Mouse (Mus musculus) limb, embryonic 14.5 days (tissue): Measurements from ENCODE around the gene Fam124b. TPM values are rescaled to one million over a fixed set of nuclear protein-coding genes. Genes with fewer than 3 reads are reported as not detected.

Experiments
- ATAC-seq: fragments of 200-750 bp; cut with Nextera tagmentation; 2 replicates; pipeline ENCODE4 v1.8.0; 2017; ENCODE audit warnings: low read depth, moderate number of reproducible peaks, moderate TSS enrichment; ENCODE audit not compliant: low FRiP score
- DNase-seq: peaks from one replicate; pipeline ENCODE4 v3.0.0-alpha.2; 2015; ENCODE audit warnings: low spot score
- H3K27ac ChIP-seq: fragments of 300-500 bp; sonication (generic); replicated peaks from 2 replicates; pipeline ENCODE4 v1.5.1; 2014; ENCODE audit warnings: low read depth, mild to moderate bottlenecking, low read length, moderate library complexity, mixed read lengths
- H3K27me3 ChIP-seq: fragments of 300-500 bp; sonication (generic); 2 replicates; pipeline ENCODE4 v1.6.1; 2014; ENCODE audit warnings: low read length, mixed read lengths; ENCODE audit not compliant: control insufficient read depth, insufficient read depth
- H3K36me3 ChIP-seq: fragments of 300-500 bp; sonication (generic); 2 replicates; pipeline ENCODE4 v1.6.1; 2014; ENCODE audit warnings: mild to moderate bottlenecking, low read length, moderate library complexity, mixed read lengths; ENCODE audit not compliant: control insufficient read depth, insufficient read depth
- H3K4me1 ChIP-seq: fragments of 300-500 bp; sonication (generic); 2 replicates; pipeline ENCODE4 v1.6.1; 2014; ENCODE audit warnings: antibody characterized with exemption, low read length, mixed read lengths; ENCODE audit not compliant: control insufficient read depth, insufficient read depth
- H3K4me2 ChIP-seq: fragments of 300-500 bp; sonication (generic); replicated peaks from 2 replicates; pipeline ENCODE4 v1.6.1; 2014; ENCODE audit warnings: low read depth, mild to moderate bottlenecking, low read length, moderate library complexity; ENCODE audit not compliant: severe bottlenecking
- H3K4me3 ChIP-seq: fragments of 300-500 bp; sonication (generic); replicated peaks from 2 replicates; pipeline ENCODE4 v1.5.1; 2014; ENCODE audit warnings: low read length
- H3K9ac ChIP-seq: fragments of 300-500 bp; sonication (generic); 2 replicates; pipeline ENCODE4 v1.6.1; 2014; ENCODE audit warnings: mild to moderate bottlenecking, low read depth, low read length, moderate library complexity; ENCODE audit not compliant: severe bottlenecking
- H3K9me3 ChIP-seq: fragments of 300-500 bp; sonication (generic); 2 replicates; pipeline ENCODE4 v1.6.1; 2016; ENCODE audit warnings: low read length; ENCODE audit not compliant: control insufficient read depth
- POLR2A ChIP-seq: fragments of 200-500 bp; IDR thresholded peaks from 2 replicates; pipeline ENCODE4 v1.8.0; 2012; ENCODE audit warnings: inconsistent platforms, mild to moderate bottlenecking, moderate library complexity, borderline replicate concordance; ENCODE audit not compliant: insufficient read depth, insufficient read length; ENCODE audit errors: extremely low read depth
- WGBS: fragments of 180-500 bp; shearing (Covaris S2); extraction: QIAGEN DNeasy Blood & Tissue Kit; methylation state at CpG from one replicate; pipeline ENCODE4 v1.1.7; 2014; 5-methylcytosine and 5-hydroxymethylcytosine counted together
- polyA plus RNA-seq, 2 experiments: library from polyadenylated mRNA; depleted of rRNA in 1 of 2; stranded (reverse) in 1 of 2; unstranded in 1 of 2; fragments of >200 nt; fragmentation: Nextera tagmentation in 1 of 2; extraction: Ambion mirVana in 1 of 2; gene quantifications; 2 replicates each; pipeline versions ENCODE4 v1.2.1 to v1.2.3; 2012 to 2014

The Fam124b gene
- polyA plus RNA-seq, 2 experiments, result 0.58 to 1.0 TPM

DNA sequence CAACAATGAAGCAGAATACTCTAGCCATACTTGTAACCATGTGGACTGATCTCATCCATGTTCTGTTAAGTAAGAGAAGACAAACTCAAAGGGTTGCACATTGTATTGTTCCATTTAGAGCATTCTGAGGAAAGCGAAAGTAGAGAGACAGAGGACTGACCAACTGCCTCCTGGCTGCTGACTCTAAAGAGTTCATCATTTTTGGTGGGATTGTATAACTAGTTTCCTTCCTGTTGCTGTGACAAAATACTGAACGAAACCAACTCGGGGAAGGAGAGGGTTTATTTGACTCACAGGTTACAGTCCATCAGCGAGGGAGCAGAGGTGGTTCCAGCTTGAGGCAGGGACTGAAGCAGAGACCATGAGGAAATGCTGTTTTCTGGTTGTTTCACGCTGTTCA, 50.6 kb downstream of the Fam124b start:
- TF ChIP-seq POLR2A, result no peak
- Histone ChIP-seq H3K36me3 (no peaks in the 10 kb centered on the region), H3K4me1 (no peaks in the 10 kb centered on the region), H3K4me2 (no peak overlapping the region), H3K27me3 (no peaks in the 10 kb centered on the region), H3K27ac (no peak overlapping the region), H3K9me3 (no peaks in the 10 kb centered on the region), H3K4me3 (no peak overlapping the region), H3K9ac (no peak overlapping the region)
- no peak for ATAC-seq
- DNase-seq, result no peak
- 86% methylated on average over 5 of the region's 5 CpGs for WGBS

DNA sequence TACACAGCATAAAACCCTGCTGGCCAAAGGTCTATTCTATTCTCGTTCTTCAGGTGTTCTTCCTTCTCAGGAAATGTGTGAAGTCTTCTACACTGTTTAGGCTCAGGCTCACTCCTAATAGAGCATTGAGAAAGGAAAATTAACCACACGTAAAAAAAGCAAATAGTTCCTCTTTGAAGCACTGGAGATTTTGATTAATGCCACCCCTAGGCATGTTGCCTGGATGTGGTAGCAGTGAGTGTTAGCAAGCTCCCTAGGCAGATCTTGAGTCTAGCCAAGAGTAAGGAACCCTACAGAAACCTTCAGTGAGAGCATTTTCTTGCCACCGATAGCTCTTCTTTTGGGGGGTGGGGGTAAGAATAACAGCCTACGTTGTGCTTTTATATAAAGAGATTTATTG, 51.7 kb downstream of the Fam124b start:
- no peaks in the 10 kb centered on the region for H3K27me3 ChIP-seq
- no peak overlapping the region for H3K9ac ChIP-seq
- no peak for TF ChIP-seq POLR2A
- 70% methylated on average over 4 of the region's 4 CpGs for WGBS
- no peaks in the 10 kb centered on the region for H3K9me3 ChIP-seq
- H3K4me2 ChIP-seq, result no peak overlapping the region
- no peak overlapping the region for H3K4me3 ChIP-seq
- ATAC-seq (no peak), DNase-seq (no peak)
- H3K27ac ChIP-seq, result no peak overlapping the region
- H3K4me1 ChIP-seq, result no peaks in the 10 kb centered on the region
- no peaks in the 10 kb centered on the region for H3K36me3 ChIP-seq

DNA sequence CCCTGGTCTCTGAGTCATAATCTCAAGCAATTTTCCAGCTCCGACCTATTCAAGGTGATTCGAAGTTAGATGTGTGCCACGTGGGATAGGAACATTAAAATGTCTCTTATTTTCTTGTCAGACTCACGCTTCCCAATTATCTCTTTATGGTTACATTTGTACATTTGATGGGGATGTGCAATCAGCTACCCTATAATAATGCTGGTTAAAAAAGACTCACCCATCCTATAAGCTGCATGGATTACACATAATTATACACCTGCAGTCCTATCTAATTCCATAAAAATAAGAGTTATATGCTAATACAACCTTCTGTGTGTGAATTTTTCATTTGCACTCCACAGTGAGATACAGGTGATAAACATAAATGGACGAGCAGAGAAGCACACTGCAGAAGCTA, 52.9 kb downstream of the Fam124b start:
- 66% methylated on average over 5 of the region's 5 CpGs for WGBS
- DNase-seq, result no peak
- no peaks in the 10 kb centered on the region for H3K9me3 ChIP-seq
- no peak for ATAC-seq
- no peak overlapping the region for H3K9ac ChIP-seq
- no peaks in the 10 kb centered on the region for H3K4me1 ChIP-seq
- H3K27ac ChIP-seq, result no peak overlapping the region
- no peak overlapping the region for H3K4me2 ChIP-seq
- no peak overlapping the region for H3K4me3 ChIP-seq
- H3K27me3 ChIP-seq, result no peaks in the 10 kb centered on the region
- TF ChIP-seq POLR2A, result no peak
- no peaks in the 10 kb centered on the region for H3K36me3 ChIP-seq

DNA sequence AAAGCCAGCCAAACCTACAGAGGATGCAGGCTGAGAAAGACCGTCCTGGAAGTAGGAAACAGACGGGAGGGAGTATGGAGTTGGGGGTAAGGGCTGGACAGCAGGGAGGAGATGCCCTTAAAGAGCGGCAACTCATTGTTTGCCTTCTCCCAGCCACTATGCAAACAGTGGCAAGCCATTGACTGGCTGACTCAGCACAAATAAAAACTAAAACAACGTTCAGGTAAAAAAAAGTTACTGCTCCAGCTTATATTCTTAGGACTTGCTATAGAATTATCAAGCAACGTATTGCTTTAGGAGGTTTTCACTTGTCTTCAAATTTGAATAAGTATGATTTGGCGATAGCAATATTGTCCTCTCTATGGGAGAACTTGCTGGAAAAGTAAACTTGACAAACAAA, 55.3 kb downstream of the Fam124b start:
- H3K4me2 ChIP-seq, result no peak overlapping the region
- H3K4me1 ChIP-seq, result no peaks in the 10 kb centered on the region
- H3K27me3 ChIP-seq, result no peaks in the 10 kb centered on the region
- no peak overlapping the region for H3K9ac ChIP-seq
- no peak overlapping the region for H3K27ac ChIP-seq
- H3K4me3 ChIP-seq, result no peak overlapping the region
- TF ChIP-seq POLR2A, result no peak
- DNase-seq, result no peak
- H3K36me3 ChIP-seq, result no peaks in the 10 kb centered on the region
- no peak for ATAC-seq
- no peaks in the 10 kb centered on the region for H3K9me3 ChIP-seq
- WGBS, result 72% methylated on average over 6 of the region's 6 CpGs

DNA sequence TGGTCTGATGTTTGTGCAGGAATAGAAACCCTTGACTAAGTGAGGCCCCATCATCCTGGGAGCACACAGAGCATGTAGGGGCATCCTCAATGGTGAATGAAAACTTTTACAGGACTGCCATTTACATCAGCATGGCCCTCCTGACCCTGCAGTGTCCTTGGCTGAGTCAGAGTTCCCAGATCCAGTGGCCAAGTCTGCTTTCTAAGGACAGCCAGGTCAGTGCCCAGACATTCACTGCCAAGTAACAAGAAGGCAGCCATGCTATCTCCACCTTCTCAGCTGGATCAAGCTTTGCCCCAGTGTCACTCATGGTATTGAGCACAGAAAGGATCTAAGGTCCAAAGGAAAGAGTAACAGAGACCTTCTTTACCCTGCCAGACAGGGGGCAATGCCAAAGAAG, 58.7 kb downstream of the Fam124b start:
- no peaks in the 10 kb centered on the region for H3K27me3 ChIP-seq
- no peak overlapping the region for H3K9ac ChIP-seq
- no peak overlapping the region for H3K4me2 ChIP-seq
- no peak for ATAC-seq
- no peaks in the 10 kb centered on the region for H3K9me3 ChIP-seq
- DNase-seq, result no peak
- no peak overlapping the region for H3K27ac ChIP-seq
- no peaks in the 10 kb centered on the region for H3K4me1 ChIP-seq
- H3K4me3 ChIP-seq, result no peak overlapping the region
- no peaks in the 10 kb centered on the region for H3K36me3 ChIP-seq
- no peak for TF ChIP-seq POLR2A

DNA sequence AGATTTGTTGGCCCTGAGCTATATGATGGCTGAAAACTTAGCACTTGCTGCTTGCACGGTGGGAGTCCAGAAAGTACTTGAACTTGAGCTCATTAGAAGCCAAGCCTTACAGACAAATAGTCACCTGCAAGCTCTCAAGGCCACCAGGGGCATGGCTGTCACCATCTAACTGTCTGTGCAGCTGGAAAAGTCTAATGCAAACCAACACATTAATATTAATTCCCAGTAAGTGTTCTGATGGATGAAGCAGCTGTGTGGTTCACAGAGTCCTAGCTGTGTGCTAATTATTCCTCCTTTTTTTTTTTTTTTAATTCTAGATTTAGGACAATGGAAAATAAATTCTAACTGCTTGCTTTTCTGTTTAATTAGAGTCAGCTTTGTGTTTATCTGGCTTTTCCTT, 63.4 kb downstream of the Fam124b start:
- DNase-seq, result no peak

More for the DNA sequence above, 63.4 kb downstream of the Fam124b start:
- no peak for TF ChIP-seq POLR2A
- no peak overlapping the region for H3K4me3 ChIP-seq
- H3K9ac ChIP-seq, result no peak overlapping the region
- no peaks in the 10 kb centered on the region for H3K27me3 ChIP-seq
- no peaks in the 10 kb centered on the region for H3K9me3 ChIP-seq
- no peak overlapping the region for H3K27ac ChIP-seq
- WGBS, result 46% methylated on average over 1 of the region's 1 CpGs
- no peaks in the 10 kb centered on the region for H3K4me1 ChIP-seq
- ATAC-seq, result no peak
- H3K4me2 ChIP-seq, result no peak overlapping the region
- no peaks in the 10 kb centered on the region for H3K36me3 ChIP-seq
